Mouse (Mus musculus): ENCODE measurements around the gene Sycp1. TPM values are rescaled to one million over a fixed set of nuclear protein-coding genes. Genes with fewer than 3 reads are reported as not detected.

The Sycp1 gene
- polyA plus RNA-seq, 1 experiment from 2014 or later = not detected

DNA sequence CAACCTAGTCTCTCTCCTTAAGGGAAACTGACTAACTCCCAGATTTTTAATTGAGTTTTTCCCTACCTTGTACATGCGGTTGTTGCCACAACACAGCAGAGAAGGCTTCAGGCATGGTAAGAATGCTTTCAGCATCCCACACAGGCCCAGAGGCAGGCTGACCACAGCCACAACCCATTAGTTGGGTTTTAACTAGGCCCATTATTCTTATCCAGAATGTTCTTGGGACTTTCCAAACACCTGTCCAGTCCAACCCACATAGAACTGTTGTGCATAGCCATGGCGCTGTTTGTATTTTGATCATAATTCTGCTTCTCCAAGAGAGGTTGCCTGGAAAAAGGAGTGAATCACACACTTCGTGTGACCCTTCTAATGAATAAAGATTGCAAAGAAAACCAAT lies 19.2 kb upstream of the Sycp1 start:
- H3K9ac ChIP-seq (ENCODE audit: low read length) = no peak overlapping the region
- H3K36me3 ChIP-seq (ENCODE audit: control insufficient read depth, insufficient read depth, low read length) = no peaks in the 10 kb centered on the region
- 89% methylated on average over 3 of the region's 3 CpGs for WGBS
- no peak overlapping the region for H3K4me2 ChIP-seq (ENCODE audit: low read length)
- ATAC-seq (replicated peaks; ENCODE audit: low FRiP score, low TSS enrichment, low read depth) (no peak), DNase-seq (ENCODE audit: low spot score) (no peak)
- no peaks in the 10 kb centered on the region for H3K27me3 ChIP-seq (replicated peaks; ENCODE audit: control insufficient read depth, insufficient read depth, low read length)
- H3K4me1 ChIP-seq (replicated peaks; ENCODE audit: control insufficient read depth, insufficient read depth, low read length) = no peaks in the 10 kb centered on the region
- H3K4me3 ChIP-seq (ENCODE audit: low read depth, low read length) = no peak overlapping the region
- H3K9me3 ChIP-seq (ENCODE audit: control insufficient read depth, low read length) = no peaks in the 10 kb centered on the region
- H3K27ac ChIP-seq (ENCODE audit: low read depth) = no peak overlapping the region

DNA sequence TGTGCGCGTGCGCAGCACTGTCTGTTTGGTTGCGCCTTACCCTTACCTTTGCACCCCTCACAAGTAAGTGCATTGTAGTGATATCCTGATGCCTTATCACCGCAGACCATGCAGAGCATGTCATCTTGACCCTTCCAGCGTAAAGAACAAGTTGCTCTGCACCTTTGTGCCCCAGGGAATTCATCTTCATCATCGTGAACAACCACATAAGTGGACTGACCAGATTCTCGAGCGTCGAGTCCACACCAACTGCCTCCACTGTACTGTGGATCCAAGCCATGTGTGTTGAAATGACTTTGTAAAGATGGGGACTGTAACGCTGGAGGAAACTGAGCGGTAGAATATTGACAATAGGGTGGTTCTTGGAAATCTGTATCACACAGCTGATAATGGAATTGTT lies 18.6 kb upstream of the Sycp1 start:
- Histone ChIP-seq H3K9ac (ENCODE audit: low read length) (no peak overlapping the region), H3K36me3 (ENCODE audit: control insufficient read depth, insufficient read depth, low read length) (no peaks in the 10 kb centered on the region), H3K27ac (ENCODE audit: low read depth) (no peak overlapping the region), H3K4me1 (replicated peaks; ENCODE audit: control insufficient read depth, insufficient read depth, low read length) (no peaks in the 10 kb centered on the region), H3K9me3 (ENCODE audit: control insufficient read depth, low read length) (no peaks in the 10 kb centered on the region), H3K27me3 (replicated peaks; ENCODE audit: control insufficient read depth, insufficient read depth, low read length) (no peaks in the 10 kb centered on the region), H3K4me3 (ENCODE audit: low read depth, low read length) (no peak overlapping the region), H3K4me2 (ENCODE audit: low read length) (no peak overlapping the region)
- 88% methylated on average over 12 of the region's 12 CpGs for WGBS
- DNase-seq (ENCODE audit: low spot score) (no peak), ATAC-seq (replicated peaks; ENCODE audit: low FRiP score, low TSS enrichment, low read depth) (no peak)

DNA sequence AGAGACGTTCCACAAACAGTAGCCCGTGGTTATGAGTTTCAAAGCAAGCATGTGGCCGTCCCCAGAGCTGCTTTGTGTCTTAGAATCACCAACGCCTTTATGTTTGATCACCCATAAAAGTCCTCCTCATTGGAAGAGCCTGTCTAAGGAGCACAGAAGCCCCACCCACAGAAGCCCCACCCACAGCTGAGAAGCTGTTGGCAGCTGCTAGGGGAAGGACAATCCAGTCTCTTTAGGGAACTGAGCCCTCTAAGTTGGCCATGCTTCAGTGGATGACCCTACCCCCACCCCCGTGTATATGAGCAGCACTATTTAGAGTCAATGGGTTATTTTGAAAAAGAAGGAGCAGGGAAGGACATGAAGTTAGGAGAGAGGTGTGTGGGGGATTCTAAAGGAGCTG lies 11.0 kb upstream of the Sycp1 start:
- 63% methylated on average over 5 of the region's 5 CpGs for whole genome bisulfite sequencing
- Histone ChIP-seq H3K27ac (ENCODE audit: low read depth) (no peak overlapping the region), H3K36me3 (ENCODE audit: control insufficient read depth, insufficient read depth, low read length) (no peaks in the 10 kb centered on the region), H3K4me1 (replicated peaks; ENCODE audit: control insufficient read depth, insufficient read depth, low read length) (no peaks in the 10 kb centered on the region), H3K9me3 (ENCODE audit: control insufficient read depth, low read length) (no peaks in the 10 kb centered on the region), H3K4me2 (ENCODE audit: low read length) (no peak overlapping the region), H3K4me3 (ENCODE audit: low read depth, low read length) (no peak overlapping the region), H3K9ac (ENCODE audit: low read length) (no peak overlapping the region), H3K27me3 (replicated peaks; ENCODE audit: control insufficient read depth, insufficient read depth, low read length) (no peaks in the 10 kb centered on the region)
- no peak for DNase-seq (ENCODE audit: low spot score)
- no peak for ATAC-seq (replicated peaks; ENCODE audit: low FRiP score, low TSS enrichment, low read depth)

GRCm38 (mm10) chr3:102946312-102946711 lies 10.4 kb upstream of the Sycp1 start:
- no peaks in the 10 kb centered on the region for H3K27me3 ChIP-seq (replicated peaks; ENCODE audit: control insufficient read depth, insufficient read depth, low read length)

DNA sequence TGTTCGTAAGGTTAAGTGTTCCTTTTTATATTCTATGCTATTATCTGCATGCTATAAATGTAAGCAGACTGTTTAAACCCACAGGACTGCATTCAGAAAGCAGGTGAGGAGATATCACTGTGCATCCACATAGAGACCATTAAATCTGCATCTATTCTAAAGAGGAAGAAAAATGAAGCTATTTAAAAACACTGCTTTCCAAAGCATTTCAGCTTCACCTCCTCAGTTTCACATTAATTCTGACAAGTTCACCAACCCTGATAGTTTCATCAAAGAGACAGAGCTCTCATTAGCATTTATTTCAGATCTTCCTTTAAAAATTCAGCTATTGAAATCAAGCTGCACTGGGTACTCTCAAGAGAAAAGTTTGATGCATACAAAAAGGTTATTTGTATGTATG lies 2.2 kb upstream of the Sycp1 start:
- no peaks in the 10 kb centered on the region for H3K27me3 ChIP-seq (replicated peaks; ENCODE audit: control insufficient read depth, insufficient read depth, low read length)
- ATAC-seq (replicated peaks; ENCODE audit: low FRiP score, low TSS enrichment, low read depth) (no peak), DNase-seq (ENCODE audit: low spot score) (no peak)
- H3K4me1 ChIP-seq (replicated peaks; ENCODE audit: control insufficient read depth, insufficient read depth, low read length) = no peaks in the 10 kb centered on the region
- no peak overlapping the region for H3K4me3 ChIP-seq (ENCODE audit: low read depth, low read length)
- H3K27ac ChIP-seq (ENCODE audit: low read depth) = no peak overlapping the region
- H3K9ac ChIP-seq (ENCODE audit: low read length) = no peak overlapping the region
- 100% methylated on average over 1 of the region's 1 CpGs for WGBS
- H3K9me3 ChIP-seq (ENCODE audit: control insufficient read depth, low read length) = no peaks in the 10 kb centered on the region
- H3K4me2 ChIP-seq (ENCODE audit: low read length) = no peak overlapping the region
- H3K36me3 ChIP-seq (ENCODE audit: control insufficient read depth, insufficient read depth, low read length) = no peaks in the 10 kb centered on the region

More at GRCm38 (mm10) chr3:102946312-102946711, 10.4 kb upstream of the Sycp1 start:
- H3K9ac ChIP-seq (ENCODE audit: low read length) = no peak overlapping the region
- H3K36me3 ChIP-seq (ENCODE audit: control insufficient read depth, insufficient read depth, low read length) = no peaks in the 10 kb centered on the region
- DNase-seq (ENCODE audit: low spot score) = no peak
- no peak for ATAC-seq (replicated peaks; ENCODE audit: low FRiP score, low TSS enrichment, low read depth)
- WGBS = 84% methylated on average over 3 of the region's 3 CpGs
- H3K4me2 ChIP-seq (ENCODE audit: low read length) = no peak overlapping the region
- H3K27ac ChIP-seq (ENCODE audit: low read depth) = no peak overlapping the region
- no peaks in the 10 kb centered on the region for H3K9me3 ChIP-seq (ENCODE audit: control insufficient read depth, low read length)
- no peaks in the 10 kb centered on the region for H3K4me1 ChIP-seq (replicated peaks; ENCODE audit: control insufficient read depth, insufficient read depth, low read length)
- H3K4me3 ChIP-seq (ENCODE audit: low read depth, low read length) = no peak overlapping the region

DNA sequence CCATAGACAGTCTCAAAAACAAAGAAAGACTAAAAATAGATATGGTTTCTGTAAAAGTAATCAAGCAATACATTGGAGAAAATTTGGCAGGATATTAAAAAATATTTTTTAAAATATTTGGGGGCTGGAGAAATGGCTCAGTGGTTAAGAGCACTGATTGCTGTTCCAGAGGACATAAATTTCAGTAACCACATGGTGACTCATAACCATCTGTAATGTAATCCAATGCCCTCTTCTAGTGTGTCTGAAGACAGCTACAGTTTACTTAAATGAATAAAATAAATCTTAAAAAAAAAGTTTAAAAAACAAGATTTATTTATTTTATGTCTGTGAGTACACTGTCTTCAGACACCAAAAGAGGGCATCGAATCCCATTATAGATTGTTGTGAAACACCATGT lies 36.8 kb downstream of the Sycp1 start:
- no peaks in the 10 kb centered on the region for H3K9me3 ChIP-seq (ENCODE audit: control insufficient read depth, low read length)
- H3K9ac ChIP-seq (ENCODE audit: low read length) = no peak overlapping the region
- DNase-seq (ENCODE audit: low spot score) (no peak), ATAC-seq (replicated peaks; ENCODE audit: low FRiP score, low TSS enrichment, low read depth) (no peak)
- H3K27ac ChIP-seq (ENCODE audit: low read depth) = no peak overlapping the region
- WGBS = 86% methylated on average over 1 of the region's 1 CpGs
- H3K4me3 ChIP-seq (ENCODE audit: low read depth, low read length) = no peak overlapping the region
- no peaks in the 10 kb centered on the region for H3K27me3 ChIP-seq (replicated peaks; ENCODE audit: control insufficient read depth, insufficient read depth, low read length)
- no peaks in the 10 kb centered on the region for H3K36me3 ChIP-seq (ENCODE audit: control insufficient read depth, insufficient read depth, low read length)
- no peak overlapping the region for H3K4me2 ChIP-seq (ENCODE audit: low read length)
- H3K4me1 ChIP-seq (replicated peaks; ENCODE audit: control insufficient read depth, insufficient read depth, low read length) = no peaks in the 10 kb centered on the region

DNA sequence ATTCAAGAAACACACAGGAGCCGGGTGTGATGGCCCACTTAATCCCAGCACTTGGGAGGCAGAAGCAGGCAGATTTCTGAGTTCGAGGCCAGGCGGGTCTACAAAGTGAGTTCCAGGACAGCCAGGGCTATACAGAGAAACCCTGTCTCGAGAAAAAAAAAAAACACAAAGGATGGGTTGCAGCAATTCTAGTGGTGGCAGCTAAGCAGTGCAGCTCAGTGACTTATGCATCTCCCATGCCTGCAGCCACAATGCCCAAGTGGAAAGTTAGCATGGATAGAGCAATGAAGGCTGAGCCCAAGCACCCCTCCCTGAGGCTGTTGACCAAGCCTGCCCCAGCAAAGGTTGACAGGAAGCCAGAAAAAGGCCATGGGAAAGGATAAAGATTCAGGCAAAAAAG lies 55.4 kb downstream of the Sycp1 start:
- Histone ChIP-seq H3K27me3 (replicated peaks; ENCODE audit: control insufficient read depth, insufficient read depth, low read length) (no peaks in the 10 kb centered on the region), H3K9me3 (ENCODE audit: control insufficient read depth, low read length) (no peaks in the 10 kb centered on the region), H3K9ac (ENCODE audit: low read length) (no peak overlapping the region), H3K36me3 (ENCODE audit: control insufficient read depth, insufficient read depth, low read length) (no peaks in the 10 kb centered on the region), H3K27ac (ENCODE audit: low read depth) (no peak overlapping the region), H3K4me1 (replicated peaks; ENCODE audit: control insufficient read depth, insufficient read depth, low read length) (no peaks in the 10 kb centered on the region), H3K4me3 (ENCODE audit: low read depth, low read length) (no peak overlapping the region), H3K4me2 (ENCODE audit: low read length) (no peak overlapping the region)
- WGBS = 82% methylated on average over 4 of the region's 4 CpGs
- DNase-seq (ENCODE audit: low spot score) = no peak
- ATAC-seq (replicated peaks; ENCODE audit: low FRiP score, low TSS enrichment, low read depth) = no peak

GRCm38 (mm10) chr3:102848661-102849060 lies 87.2 kb downstream of the Sycp1 start:
- H3K9me3 ChIP-seq (ENCODE audit: control insufficient read depth, low read length) = no peaks in the 10 kb centered on the region
- no peak overlapping the region for H3K27ac ChIP-seq (ENCODE audit: low read depth)
- no peak overlapping the region for H3K4me2 ChIP-seq (ENCODE audit: low read length)
- H3K9ac ChIP-seq (ENCODE audit: low read length) = no peak overlapping the region
- no peak for DNase-seq (ENCODE audit: low spot score)
- ATAC-seq (replicated peaks; ENCODE audit: low FRiP score, low TSS enrichment, low read depth) = no peak
- no peaks in the 10 kb centered on the region for H3K27me3 ChIP-seq (replicated peaks; ENCODE audit: control insufficient read depth, insufficient read depth, low read length)
- H3K4me3 ChIP-seq (ENCODE audit: low read depth, low read length) = no peak overlapping the region
- no peaks in the 10 kb centered on the region for H3K36me3 ChIP-seq (ENCODE audit: control insufficient read depth, insufficient read depth, low read length)
- H3K4me1 ChIP-seq (replicated peaks; ENCODE audit: control insufficient read depth, insufficient read depth, low read length) = no peaks in the 10 kb centered on the region

DNA sequence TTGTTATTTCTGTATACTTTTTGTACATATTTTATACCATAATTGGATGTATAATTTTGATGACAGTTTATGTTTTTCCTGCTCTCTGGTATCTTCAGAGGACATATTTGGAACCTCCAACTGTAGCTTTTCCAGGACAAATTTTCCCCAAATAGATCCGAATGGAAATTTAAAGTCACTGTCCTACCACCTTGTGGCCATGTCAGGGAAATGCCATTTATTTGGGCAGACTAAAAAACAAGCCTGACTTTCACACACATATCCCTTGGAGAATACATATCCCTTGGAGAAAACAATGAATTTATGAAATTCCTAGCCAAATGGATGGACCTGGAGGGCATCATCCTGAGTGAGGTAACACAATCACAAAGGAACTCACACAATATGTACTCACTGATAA lies 93.5 kb downstream of the Sycp1 start:
- H3K9ac ChIP-seq (ENCODE audit: low read length) = no peak overlapping the region
- H3K4me2 ChIP-seq (ENCODE audit: low read length) = no peak overlapping the region
- no peaks in the 10 kb centered on the region for H3K9me3 ChIP-seq (ENCODE audit: control insufficient read depth, low read length)
- ATAC-seq (replicated peaks; ENCODE audit: low FRiP score, low TSS enrichment, low read depth) (no peak), DNase-seq (ENCODE audit: low spot score) (no peak)
- no peak overlapping the region for H3K27ac ChIP-seq (ENCODE audit: low read depth)
- WGBS = 47% methylated on average over 1 of the region's 1 CpGs
- no peaks in the 10 kb centered on the region for H3K36me3 ChIP-seq (ENCODE audit: control insufficient read depth, insufficient read depth, low read length)
- no peaks in the 10 kb centered on the region for H3K4me1 ChIP-seq (replicated peaks; ENCODE audit: control insufficient read depth, insufficient read depth, low read length)
- H3K27me3 ChIP-seq (replicated peaks; ENCODE audit: control insufficient read depth, insufficient read depth, low read length) = no peaks in the 10 kb centered on the region
- no peak overlapping the region for H3K4me3 ChIP-seq (ENCODE audit: low read depth, low read length)
